Mouse (Mus musculus) stomach, postnatal 0 days (tissue): ENCODE measurements around the gene Fads2.

Experiments
- CTCF ChIP-seq: IDR thresholded peaks from 2 replicates; pipeline ENCODE4 v1.5.1; 2016; ENCODE audit warnings: antibody characterized with exemption, low read depth, mild to moderate bottlenecking, moderate library complexity
- EP300 ChIP-seq: optimal IDR thresholded peaks from 2 replicates; pipeline ENCODE3; 2016; ENCODE audit warnings: antibody characterized with exemption

GRCm38 (mm10) chr19:10043643-10044042 is 57.9 kb downstream of the Fads2 start:
- TF ChIP-seq CTCF (no peak), EP300 (no peak)
